Mouse (Mus musculus) embryonic stem cell, embryonic (primary cell): ENCODE results near the gene Sctr.

Experiments
- CTCF ChIA-PET, 4 experiments: fragments of 300-600 bp in 2 of 4; fragments of 350-600 bp in 2 of 4; sonication (Branson Sonifier 250); formaldehyde crosslinking; loops; one replicate each; lab custom pipeline; 2022; ENCODE audit warnings: inconsistent platforms in 2 of 4; lab: Charles Lee
- POLR2A ChIA-PET, 4 experiments: fragments of 300-600 bp in 2 of 4; fragments of 350-600 bp in 2 of 4; sonication (Branson Sonifier 250); formaldehyde crosslinking; loops; one replicate each; lab custom pipeline; 2022; ENCODE audit warnings: antibody characterized with exemption in 4 of 4, inconsistent platforms in 1 of 4; lab: Charles Lee

Sctr gene

DNA sequence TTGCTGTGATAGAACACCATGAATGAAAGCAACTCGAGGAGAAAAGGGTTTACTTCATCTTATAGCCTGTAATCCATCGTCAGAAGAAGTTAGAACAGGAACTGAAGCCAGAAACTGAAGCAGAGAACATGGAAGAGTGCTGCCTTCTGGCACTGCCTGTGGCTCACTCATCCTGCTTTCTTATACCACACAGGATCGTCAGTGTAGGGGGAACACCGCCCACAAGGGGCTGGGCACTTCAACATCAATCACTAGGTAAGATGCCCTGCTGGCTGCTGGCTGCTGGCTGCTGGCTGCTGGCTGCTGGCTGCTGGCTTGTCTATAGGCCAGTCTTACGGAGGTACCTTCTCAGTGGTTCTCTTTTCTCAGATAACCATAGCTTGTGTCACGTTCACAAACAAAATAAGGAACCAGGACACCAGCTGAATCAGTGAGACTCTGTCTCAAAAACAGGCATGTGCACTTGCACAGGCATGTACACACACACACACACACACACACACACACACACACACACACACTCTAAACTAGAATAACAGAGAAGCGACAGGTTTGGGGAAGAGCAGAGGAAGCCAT lies 13.7 kb downstream of the Sctr start:
- CTCF ChIA-PET, result interaction anchor here in 2 of 4 experiments (0.6 to 1.4 kb wide), 2 partner anchors 8 to 1525 kb away, joined by 3 to 4 read pairs; no protein-coding TSS in a partner anchor
- POLR2A ChIA-PET, result interaction anchor here in 1 of 4 experiments (0.7 kb wide), 1 partner anchor 74 kb away, joined by 3 read pairs; no protein-coding TSS in a partner anchor

DNA sequence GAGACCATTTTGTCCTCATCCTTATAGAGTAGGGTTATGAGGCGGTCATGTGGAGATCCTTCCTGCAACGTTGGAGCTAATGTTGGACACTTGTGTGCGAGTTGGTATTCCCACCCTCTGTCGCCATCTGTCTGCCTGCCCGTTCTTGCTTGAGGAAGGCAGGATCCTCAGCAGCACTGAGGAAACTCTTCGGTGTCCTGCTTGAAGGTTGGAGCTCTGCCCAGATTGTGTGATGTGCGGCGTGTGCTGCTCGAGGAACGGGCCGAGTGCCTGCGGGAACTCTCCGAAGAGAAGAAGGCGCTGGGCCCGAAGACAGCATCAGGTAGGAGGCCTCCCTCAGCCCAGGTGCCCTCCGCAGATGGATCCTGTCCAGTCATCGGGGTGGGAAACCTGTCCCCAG lies 15.3 kb downstream of the Sctr start:
- CTCF ChIA-PET, result interaction anchor here in 1 of 4 experiments (1.3 kb wide), 1 partner anchor 9 kb away, joined by 3 read pairs; no protein-coding TSS in a partner anchor

DNA sequence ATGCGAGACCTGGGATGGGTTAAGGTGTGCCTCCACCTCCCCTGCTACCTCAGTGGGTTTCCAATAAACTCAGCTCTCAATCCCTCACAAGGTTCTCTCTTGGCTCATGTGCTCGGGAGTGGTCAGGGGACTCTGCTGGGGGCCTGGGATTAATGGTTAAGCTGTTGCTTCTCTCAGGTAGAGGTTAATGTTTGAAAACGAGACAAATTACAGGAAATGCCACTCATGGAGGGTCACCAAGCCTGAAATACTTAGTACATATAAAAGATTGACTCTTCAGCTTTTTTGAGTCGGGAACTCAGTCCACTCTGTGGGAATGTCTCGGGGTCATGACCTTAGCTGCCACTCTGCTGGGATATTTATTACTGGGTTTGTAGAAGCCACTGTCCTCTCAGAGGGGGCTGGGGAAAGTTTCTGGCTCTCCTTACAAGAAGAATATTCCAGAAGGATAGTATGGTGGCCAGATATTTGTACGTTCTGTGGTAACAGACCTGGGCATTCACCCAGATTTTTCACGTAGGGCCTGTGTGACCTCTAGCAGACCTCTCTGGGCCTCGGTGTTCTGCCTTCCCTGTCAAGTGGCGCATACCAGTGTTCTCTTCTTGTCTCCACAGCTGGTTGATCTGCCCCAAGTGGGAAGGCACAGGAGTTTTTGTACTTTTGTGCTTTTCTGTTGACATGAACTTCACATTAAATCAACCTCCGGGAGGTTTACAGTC lies 17.8 kb downstream of the Sctr start:
- POLR2A ChIA-PET, result interaction anchor here in 1 of 4 experiments (0.5 to 1.4 kb wide), 2 partner anchors 49 to 527 kb away, joined by 3 to 4 read pairs; partner anchors contain the start of gene Tmem37
- CTCF ChIA-PET, result no interaction called here

More for the DNA sequence above, 15.3 kb downstream of the Sctr start:
- POLR2A ChIA-PET, result interaction anchor here in 3 of 4 experiments (0.6 to 1.6 kb wide), 3 partner anchors 9 to 99 kb away, joined by 3 to 4 read pairs (median 3); partner anchors contain the start of genes 3110009E18Rik (in 1 of the 3) and Dbi (in 1 of the 3)

DNA sequence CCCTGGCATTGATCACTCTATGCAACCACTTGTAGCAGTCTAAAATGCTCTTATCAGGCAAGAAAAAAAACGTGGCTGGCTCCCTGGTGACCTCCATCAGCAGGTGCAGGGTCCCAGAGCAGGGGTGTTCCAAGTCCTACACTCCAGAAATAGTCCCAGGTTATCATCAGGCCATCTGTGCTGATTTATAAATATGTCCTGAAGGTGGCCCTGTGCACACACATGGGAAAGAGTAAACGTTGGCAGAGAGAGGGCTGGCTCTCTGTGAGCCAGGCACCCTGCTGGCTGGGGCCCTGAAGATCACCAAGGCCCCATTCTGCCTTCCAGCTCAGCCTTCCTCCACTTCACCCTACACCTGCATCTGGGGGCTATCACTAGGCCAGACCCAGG lies 18.4 kb downstream of the Sctr start:
- CTCF ChIA-PET, result no interaction called here
- POLR2A ChIA-PET, result no interaction called here

DNA sequence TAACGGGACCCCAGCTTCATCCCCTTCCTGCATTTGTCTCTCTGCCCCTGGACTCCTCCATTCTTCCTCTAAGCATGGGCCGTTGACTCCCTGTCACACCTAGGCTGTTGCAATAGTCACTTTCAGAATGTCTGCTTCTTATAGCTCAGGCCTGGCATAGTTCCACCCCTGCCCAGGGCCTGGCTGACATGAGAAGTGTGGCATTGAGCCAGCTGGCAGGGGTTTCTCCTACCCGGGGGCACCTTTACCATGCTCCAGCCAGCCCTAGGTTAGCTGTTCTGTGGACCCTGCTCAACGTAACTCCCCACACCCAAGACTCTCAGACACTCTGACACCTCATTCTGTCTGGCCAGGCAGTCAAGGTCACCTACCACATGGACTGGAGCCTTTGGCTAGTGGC lies 21.0 kb downstream of the Sctr start:
- CTCF ChIA-PET, result interaction anchor here in 3 of 4 experiments (0.6 to 1.3 kb wide), 5 partner anchors 13 to 127 kb away, joined by 3 to 6 read pairs (median 3); no protein-coding TSS in a partner anchor
- POLR2A ChIA-PET, result no interaction called here

DNA sequence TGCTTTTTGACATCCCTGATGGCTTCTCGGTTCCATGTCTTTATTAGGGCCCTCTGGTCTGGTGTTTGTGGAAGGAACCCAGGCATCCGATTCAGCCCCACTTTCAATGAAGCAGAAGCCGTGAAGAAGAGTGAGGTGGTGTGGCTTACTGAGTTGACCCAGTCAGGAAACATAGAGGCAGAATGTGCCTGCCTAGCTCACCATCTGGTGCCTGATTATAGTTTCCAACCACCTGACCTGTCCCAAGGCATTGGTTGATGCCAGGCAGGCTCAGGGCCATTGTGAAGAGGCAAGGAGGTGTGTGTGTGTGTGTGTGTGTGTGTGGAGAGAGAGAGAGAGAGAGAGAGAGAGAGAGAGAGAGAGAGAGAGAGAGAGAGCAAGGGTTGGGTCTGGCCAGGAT lies 23.8 kb downstream of the Sctr start:
- CTCF ChIA-PET, result interaction anchor here in 3 of 4 experiments (0.6 to 0.7 kb wide), 3 partner anchors 85 to 519 kb away, joined by 3 to 7 read pairs (median 3); no protein-coding TSS in a partner anchor
- POLR2A ChIA-PET, result interaction anchor here in 1 of 4 experiments (0.6 to 0.7 kb wide), 2 partner anchors 100 to 1237 kb away, joined by 3 read pairs; no protein-coding TSS in a partner anchor

DNA sequence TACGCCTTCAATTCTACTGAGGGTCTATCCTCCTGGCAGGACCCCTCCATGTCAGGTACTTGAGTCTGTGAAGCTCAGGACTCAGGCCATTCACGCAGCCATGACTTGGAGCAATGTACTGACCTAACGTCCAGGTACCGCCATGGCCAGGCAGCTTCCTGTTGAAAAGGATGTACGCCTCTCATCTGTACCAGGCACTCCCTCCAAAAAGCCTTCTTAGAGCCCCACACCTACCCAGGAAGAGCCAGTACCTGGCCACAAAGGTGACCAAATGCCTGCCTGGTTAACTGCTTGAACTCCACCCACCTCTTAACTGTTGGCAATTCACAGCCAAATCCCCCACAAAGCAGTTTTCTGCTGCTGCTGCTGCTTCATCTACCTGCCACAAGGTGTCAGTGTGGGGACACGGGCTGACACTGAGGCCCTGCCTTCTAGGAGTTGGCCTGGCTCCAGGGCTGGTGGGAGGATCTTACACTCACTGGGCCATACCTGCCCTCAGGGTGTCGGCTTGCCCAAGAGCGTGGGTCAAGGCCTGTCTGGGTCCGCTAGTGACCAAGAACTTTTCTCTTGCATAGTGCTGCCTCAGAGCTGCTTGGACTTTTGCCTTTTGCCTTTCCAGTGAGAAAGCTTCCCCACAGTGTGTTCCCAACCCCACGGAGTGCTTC lies 26.2 kb downstream of the Sctr start:
- CTCF ChIA-PET, result interaction anchor here (0.5 to 2.5 kb wide), 17 partner anchors 20 to 164 kb away, joined by 3 to 21 read pairs (median 5); no protein-coding TSS in a partner anchor
- POLR2A ChIA-PET, result interaction anchor here in 1 of 4 experiments (0.6 kb wide), 1 partner anchor 91 kb away, joined by 5 read pairs; no protein-coding TSS in a partner anchor

DNA sequence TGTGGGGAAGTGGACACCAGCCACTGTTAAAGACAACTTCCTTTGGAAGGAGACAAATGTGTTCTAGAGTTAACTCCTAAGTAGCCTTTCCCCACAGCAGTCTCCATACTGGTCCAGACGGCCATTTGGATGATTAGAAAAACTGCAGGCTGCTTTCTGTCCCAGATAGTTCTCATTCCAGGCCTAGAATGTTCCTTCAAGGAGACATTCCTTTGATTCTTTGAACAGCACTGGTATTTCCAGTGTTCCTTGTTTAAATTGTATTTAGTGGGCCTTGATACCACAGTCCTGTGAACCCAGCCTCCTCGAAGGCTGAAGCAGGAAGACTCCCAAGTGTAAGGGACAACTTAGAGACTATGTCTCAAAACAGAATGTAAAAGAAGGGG lies 26.8 kb downstream of the Sctr start:
- ChIA-PET CTCF (interaction anchor here (0.6 to 2.5 kb wide), 12 partner anchors 53 to 136 kb away, joined by 3 to 21 read pairs (median 6); no protein-coding TSS in a partner anchor), POLR2A (no interaction called here)

DNA sequence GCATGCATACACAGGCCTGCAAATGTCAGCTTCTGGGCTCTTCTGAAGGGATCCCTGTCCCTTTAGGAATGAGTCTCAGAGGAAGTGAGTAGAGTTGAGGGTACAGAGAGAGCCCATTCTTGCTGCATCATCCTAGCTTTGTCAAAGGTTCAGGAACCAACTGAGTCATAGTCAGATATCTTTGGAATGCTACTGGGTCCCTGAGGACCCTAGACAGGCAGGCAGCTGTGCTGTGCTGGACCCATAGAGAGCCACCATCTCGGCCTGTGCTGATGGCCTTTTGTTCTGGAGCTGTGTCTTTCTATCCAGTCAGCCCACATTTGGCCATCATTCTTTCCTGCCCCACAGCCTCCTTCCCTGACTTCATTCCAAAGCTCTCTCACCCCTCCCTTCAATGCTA lies 28.1 kb downstream of the Sctr start:
- CTCF ChIA-PET, result interaction anchor here in 3 of 4 experiments (0.7 to 1.3 kb wide), 4 partner anchors 40 to 416 kb away, joined by 3 read pairs; no protein-coding TSS in a partner anchor
- POLR2A ChIA-PET, result interaction anchor here in 1 of 4 experiments (0.8 kb wide), 1 partner anchor 86 kb away, joined by 3 read pairs; the partner anchor contains the start of genes 3110009E18Rik and Dbi

DNA sequence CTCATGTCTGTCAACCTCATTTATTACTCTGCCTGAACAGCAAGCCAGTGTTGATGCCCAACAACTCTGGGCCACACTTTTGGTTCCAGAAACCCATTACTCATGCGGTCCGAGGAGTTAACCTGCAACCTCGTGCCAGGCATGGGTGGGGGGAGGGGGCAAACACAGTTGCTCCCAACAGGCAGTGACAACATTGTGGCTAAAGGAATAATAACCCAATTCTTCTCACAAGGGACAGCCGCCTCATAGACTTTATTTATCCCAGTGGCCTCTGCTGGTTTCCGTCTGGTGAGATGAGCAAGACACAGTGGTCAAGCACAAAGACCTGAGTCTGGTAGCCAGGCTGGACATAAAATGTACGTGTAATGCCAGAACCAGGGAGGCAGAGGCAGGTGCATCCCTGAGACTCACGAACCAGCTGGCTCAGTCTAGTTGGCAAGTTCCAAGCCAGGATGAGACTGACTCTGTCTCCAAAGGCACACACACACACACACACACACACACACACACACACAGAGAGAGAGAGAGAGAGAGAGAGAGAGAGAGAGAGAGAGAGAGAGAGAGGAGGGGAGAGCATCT lies 28.9 kb downstream of the Sctr start:
- ChIA-PET POLR2A (interaction anchor here in 2 of 4 experiments (0.6 to 0.8 kb wide), 2 partner anchors 85 to 216 kb away, joined by 3 to 6 read pairs; partner anchors contain the start of genes 3110009E18Rik (in 1 of the 2) and Dbi (in 1 of the 2)), CTCF (interaction anchor here in 1 of 4 experiments (1.3 kb wide), 1 partner anchor 58 kb away, joined by 3 read pairs; no protein-coding TSS in a partner anchor)

DNA sequence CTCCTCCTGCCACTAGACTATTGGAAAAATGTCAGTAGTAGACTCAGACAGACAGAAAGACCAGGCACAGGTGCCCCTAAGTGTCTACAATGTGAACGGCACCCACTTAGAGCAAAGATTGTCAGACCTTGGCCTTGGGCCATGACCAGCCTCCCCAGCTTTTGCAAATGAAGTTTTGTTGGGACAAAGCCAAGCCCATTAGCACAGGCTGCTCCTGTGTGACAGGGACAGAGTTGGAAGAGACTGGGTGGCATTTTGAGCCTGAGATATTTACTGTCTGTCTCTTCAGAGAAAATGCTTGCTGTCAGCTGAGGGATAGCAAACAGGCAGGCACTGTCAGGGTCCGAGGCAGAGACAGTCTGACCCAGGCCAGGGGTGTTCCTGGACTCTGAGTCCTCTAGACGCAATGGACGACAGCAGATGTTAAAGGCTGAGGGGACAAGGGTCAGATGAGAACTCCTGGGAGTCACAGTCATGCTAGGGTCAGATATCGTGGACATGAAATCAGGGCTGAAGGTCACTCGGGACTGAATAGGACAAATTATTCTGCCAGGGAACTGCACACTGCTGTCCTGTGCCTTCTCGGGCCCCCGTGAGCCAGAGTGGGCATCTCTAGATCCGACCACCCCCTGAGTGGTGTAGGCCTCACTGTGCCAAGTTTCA lies 30.5 kb downstream of the Sctr start:
- ChIA-PET POLR2A (no interaction called here), CTCF (no interaction called here)

DNA sequence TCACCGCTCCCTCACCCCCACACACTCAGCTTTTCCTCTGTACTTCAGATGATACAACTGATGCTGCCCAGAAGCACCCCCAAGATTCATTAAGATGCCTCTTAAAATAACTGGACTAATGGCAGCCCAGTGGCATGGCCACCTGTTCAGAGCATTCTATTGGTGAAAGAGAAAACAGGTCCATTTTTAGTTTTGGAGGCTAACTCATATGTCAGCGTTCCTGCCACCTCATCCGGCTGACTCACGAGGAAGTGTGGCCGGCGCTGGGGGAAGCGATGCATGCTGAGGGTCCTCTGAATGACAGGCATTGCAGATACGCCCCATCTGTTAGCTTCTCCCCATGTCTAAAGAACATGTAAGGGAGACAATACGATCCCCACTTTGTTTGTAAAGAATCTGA lies 31.9 kb downstream of the Sctr start:
- ChIA-PET POLR2A (interaction anchor here in 1 of 4 experiments (0.8 kb wide), 1 partner anchor 48 kb away, joined by 6 read pairs; no protein-coding TSS in a partner anchor), CTCF (interaction anchor here (0.6 to 1.6 kb wide), 4 partner anchors 26 to 256 kb away, joined by 3 to 5 read pairs (median 4); no protein-coding TSS in a partner anchor)

DNA sequence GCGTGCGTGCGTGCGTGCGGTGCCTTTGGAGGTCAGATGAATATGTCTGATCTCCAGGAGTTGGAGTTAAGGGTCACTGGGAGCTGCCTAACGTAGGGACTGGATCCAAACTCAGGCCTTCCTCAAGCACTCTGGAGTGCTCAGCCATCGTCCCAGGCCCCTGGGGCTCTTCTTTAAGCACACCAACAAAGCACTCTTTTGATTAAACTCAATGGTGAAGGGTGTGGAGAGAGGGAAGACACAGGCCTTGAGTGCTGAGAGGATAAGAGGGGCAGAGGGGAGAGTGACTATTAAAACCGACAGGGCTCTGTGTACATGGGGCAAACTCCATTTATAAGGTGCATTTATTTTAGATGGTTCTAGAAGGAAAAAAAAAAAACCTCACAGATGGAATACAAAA lies 35.7 kb downstream of the Sctr start:
- CTCF ChIA-PET, result interaction anchor here in 1 of 4 experiments (1.0 kb wide), 1 partner anchor 56 kb away, joined by 3 read pairs; no protein-coding TSS in a partner anchor
- POLR2A ChIA-PET, result interaction anchor here in 1 of 4 experiments (1.3 kb wide), 1 partner anchor 78 kb away, joined by 6 read pairs; the partner anchor contains the start of genes 3110009E18Rik and Dbi

DNA sequence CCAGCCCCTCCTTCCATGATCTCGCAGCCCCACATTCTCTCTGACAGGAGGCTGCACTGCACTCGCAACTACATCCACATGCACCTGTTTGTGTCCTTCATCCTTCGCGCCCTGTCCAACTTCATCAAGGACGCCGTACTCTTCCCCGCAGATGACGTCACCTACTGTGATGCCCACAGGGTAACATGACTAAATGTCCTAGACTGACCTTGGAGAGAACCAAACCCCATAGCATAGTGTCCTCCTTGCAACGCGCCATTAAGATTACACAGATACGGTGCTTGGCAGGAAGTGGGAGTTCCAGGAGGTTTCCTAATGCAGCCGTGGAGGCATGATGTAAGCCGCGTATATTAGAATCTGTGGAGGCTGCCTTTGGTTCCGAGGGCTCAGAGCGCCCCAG lies 37.9 kb downstream of the Sctr start:
- ChIA-PET POLR2A (no interaction called here), CTCF (no interaction called here)

DNA sequence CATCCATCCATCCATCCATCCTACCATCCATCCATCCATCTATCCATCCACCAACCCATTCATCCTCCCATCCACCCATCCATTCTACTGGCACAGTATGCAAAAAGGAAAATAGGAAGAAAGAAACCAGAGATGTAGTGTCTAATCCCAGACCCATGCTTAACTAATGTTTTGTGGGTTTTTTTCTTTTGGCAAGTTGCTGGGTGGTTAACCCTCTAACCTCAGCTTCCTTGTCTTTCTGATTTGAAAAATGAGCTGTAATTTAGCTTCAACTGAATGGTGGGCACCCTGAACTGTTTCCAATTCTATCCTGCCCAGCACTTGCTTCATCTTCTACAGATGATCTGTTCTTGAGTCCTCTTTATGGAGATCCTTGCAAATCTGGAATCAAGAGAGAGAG lies 40.6 kb downstream of the Sctr start:
- CTCF ChIA-PET, result no interaction called here
- POLR2A ChIA-PET, result no interaction called here

DNA sequence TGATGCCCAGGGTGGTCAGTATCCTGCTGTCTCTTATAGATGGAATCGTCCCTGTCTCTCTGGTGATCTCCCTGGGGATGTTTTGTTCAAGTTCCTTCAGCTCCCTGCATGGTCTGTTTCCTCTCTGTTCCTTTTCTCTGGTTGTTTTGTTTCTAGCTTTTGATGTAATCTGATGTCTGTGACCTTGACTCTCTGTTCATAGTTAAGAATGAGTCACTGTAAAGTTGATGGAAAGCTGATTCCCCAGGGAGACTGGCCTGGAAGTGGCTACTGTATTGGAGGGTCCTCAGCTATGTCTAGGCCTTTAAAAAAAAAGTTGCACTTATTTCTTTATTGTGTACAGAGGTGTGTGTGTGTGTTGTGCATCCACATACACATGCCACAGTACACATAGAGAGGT lies 44.4 kb downstream of the Sctr start:
- POLR2A ChIA-PET, result interaction anchor here in 1 of 4 experiments (1.1 kb wide), 1 partner anchor 12 kb away, joined by 4 read pairs; no protein-coding TSS in a partner anchor
- CTCF ChIA-PET, result interaction anchor here in 2 of 4 experiments (0.5 to 0.9 kb wide), 2 partner anchors 42 to 287 kb away, joined by 3 read pairs; no protein-coding TSS in a partner anchor

DNA sequence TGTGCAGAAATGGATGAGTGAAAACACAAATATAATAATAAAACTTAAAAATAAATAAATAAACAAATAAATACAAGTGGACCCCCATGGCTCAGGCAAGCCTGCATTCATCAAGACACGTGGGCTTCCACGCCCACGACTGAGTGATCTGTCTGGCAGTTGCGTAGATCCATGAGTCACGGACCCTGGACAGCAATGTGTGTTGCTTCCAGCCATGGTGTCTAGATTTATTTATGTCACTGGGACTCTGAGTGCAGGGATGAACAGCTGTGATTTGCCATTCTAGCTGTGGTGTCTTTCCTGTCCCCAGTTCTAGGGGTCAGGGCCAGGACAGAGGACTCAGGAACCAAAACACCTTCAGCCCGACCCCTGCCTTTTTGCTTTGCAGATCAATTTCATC lies 48.3 kb downstream of the Sctr start:
- CTCF ChIA-PET, result interaction anchor here in 1 of 4 experiments (0.9 kb wide), 1 partner anchor 100 kb away, joined by 3 read pairs; no protein-coding TSS in a partner anchor
- POLR2A ChIA-PET, result interaction anchor here in 2 of 4 experiments (0.6 to 1.6 kb wide), 3 partner anchors 11 to 587 kb away, joined by 3 to 4 read pairs (median 3); no protein-coding TSS in a partner anchor
